Mouse (Mus musculus) mature B cell (primary cell): ENCODE results near the gene Chrng.

ENCODE experiments used
- in situ Hi-C: fragments of 300-500 bp; cut with MboI; formaldehyde crosslinking; loops from 2 replicates; pipeline ENCODE4 v1.14.3; 2019

Gene Chrng

DNA sequence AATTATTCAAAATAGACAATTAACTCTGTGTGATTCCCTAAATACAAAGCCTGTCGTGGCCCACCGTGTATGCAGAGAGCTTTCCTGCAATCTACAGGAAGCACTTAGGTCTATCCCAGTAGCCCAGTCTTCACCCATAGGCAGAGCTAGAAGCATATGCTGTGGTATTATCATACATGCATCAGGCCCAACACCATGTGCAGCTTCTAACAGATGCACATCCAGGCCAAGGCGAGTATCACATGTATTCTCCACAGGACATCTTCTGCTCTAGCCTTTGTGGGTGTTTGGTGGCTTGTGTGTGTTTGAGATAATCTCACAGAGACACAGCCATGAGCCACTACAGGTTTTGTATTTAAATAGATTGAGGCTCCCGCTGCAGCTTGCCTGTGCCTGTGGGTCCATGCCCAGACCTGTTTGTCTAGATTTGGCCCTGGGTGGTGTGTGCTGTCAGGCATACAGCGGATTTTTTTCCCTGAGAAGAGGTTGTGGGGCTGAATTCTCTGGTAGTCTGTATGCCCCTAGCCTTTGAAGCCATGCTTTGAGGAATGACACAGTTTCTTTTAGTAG lies 47.7 kb downstream of the Chrng start:
- in situ Hi-C loops, result no loop called here

DNA sequence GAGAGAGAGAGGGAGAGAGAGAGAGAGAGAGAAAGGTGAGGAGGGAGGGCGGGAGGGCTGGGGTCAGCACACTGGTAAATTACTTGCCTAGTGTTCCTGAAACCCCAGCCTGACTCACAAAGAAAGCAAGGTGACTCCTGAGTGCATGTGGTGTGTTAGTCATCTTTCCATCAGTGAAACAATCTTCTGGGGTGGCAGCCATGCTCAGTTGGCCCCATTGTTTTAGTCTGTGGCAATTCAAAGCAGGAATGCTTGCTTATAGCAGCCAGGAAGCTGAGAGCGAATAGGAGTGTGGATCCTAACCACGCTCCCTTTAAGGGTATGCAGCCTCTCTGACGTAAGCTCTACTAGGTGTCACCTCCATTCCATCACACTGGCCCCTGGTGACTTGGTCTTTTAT lies 50.7 kb downstream of the Chrng start:
- in situ Hi-C loops, result no loop called here

DNA sequence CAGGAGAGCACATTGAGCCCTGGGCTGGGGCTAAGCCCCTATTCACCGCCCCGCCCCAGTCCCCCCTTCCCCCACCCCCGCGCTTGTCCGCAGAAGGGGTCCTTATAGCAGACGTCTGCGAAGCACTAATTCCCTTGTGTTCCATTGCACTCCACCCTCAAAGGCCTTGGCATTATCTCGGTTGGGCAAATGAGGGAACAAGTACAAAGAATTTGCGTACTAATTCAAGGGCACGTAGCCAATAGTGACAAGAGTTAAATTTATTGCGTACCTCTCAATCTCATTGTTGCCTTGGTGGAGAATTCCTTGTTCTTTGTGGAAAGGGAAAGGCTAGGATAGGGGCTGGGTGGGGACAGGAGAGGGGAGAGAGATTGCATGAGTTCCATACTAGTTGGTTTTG lies 53.2 kb downstream of the Chrng start:
- in situ Hi-C loops, result no loop called here

DNA sequence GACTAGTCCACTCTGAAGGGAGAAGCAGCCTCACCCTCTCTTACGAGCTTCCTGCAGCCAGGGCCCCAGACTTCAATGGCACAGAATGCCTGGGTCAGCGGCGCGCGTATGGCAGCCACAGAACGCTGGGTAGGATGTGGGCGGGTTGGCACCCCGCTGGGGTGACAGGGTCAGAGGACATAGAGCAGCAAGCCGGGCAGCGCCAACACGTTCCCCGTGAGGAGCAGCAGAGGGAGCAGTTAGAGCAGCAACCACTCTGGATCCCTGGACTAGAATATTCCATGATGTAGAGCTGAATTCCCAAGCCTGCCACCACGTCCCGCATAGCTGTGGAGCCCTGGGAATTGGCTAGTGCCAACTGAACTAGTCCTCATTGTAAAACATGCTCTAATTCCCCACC lies 54.0 kb downstream of the Chrng start:
- in situ Hi-C loops, result no loop called here

DNA sequence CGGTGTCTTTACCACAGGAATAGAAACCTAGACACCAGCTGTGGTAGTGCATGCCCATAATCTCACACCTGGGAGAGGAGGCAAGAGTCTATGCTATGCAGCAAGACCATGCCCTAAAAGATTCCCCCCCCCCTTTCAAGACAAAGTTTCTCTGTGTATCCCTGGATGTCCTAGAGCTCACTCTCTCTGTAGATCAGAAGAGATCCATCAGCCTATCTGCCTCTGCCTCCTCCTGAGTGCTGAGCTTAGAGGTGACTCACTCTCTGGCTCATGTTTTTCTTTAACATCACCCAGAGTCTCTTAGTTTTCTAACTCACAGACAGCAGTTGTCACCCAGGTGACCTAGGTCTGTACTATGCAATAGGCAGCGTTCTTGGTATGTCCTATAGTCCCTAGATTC lies 54.9 kb downstream of the Chrng start:
- in situ Hi-C loops, result no loop called here
